Mouse (Mus musculus) embryonic facial prominence, embryonic 14.5 days (tissue): ENCODE measurements around the gene Ms4a6b. TPM values are rescaled to one million over a fixed set of nuclear protein-coding genes. Genes with fewer than 3 reads are reported as not detected.
"Not testable (repeated sequence)": the region's sequence is repeated elsewhere in the genome, so short reads cannot be mapped to it uniquely, and the experiment has no call there.

Experiments
- ATAC-seq: fragments of 200-750 bp; cut with Nextera tagmentation; 2 replicates; pipeline ENCODE4 v1.8.0; 2017; ENCODE audit warnings: low read depth, moderate number of reproducible peaks, moderate TSS enrichment
- DNase-seq: peaks from one replicate; pipeline ENCODE4 v3.0.0-alpha.2; 2015; ENCODE audit warnings: low spot score
- H3K27ac ChIP-seq: fragments of 300-500 bp; sonication (generic); replicated peaks from 2 replicates; pipeline ENCODE4 v1.5.1; 2014; ENCODE audit warnings: low read depth, mild to moderate bottlenecking, low read length, moderate library complexity
- H3K27me3 ChIP-seq: fragments of 300-500 bp; sonication (generic); replicated peaks from 2 replicates; pipeline ENCODE4 v1.6.1; 2014; ENCODE audit warnings: low read length; ENCODE audit not compliant: control insufficient read depth, insufficient read depth
- H3K36me3 ChIP-seq: fragments of 300-500 bp; sonication (generic); 2 replicates; pipeline ENCODE4 v1.6.1; 2014; ENCODE audit warnings: low read length, mixed read lengths; ENCODE audit not compliant: control insufficient read depth, insufficient read depth
- H3K4me1 ChIP-seq: fragments of 300-500 bp; sonication (generic); 2 replicates; pipeline ENCODE4 v1.6.1; 2014; ENCODE audit warnings: antibody characterized with exemption, low read length; ENCODE audit not compliant: control insufficient read depth, insufficient read depth
- H3K4me2 ChIP-seq: fragments of 300-500 bp; sonication (generic); 2 replicates; pipeline ENCODE4 v1.6.1; 2014; ENCODE audit warnings: low read depth, mild to moderate bottlenecking, low read length, moderate library complexity, mixed read lengths
- H3K4me3 ChIP-seq: fragments of 300-500 bp; sonication (generic); 2 replicates; pipeline ENCODE4 v1.5.1; 2014; ENCODE audit warnings: low read depth, mild to moderate bottlenecking, low read length
- H3K9ac ChIP-seq: fragments of 300-500 bp; sonication (generic); 2 replicates; pipeline ENCODE4 v1.6.1; 2014; ENCODE audit warnings: low read depth, mild to moderate bottlenecking, low read length, moderate library complexity, mixed read lengths
- H3K9me3 ChIP-seq: fragments of 300-500 bp; sonication (generic); 2 replicates; pipeline ENCODE4 v1.6.1; 2016; ENCODE audit warnings: low read length; ENCODE audit not compliant: control insufficient read depth
- WGBS: fragments of 180-500 bp; shearing (Covaris S2); extraction: QIAGEN DNeasy Blood & Tissue Kit; methylation state at CpG from one replicate; pipeline ENCODE4 v1.1.7; 2014; 5-methylcytosine and 5-hydroxymethylcytosine counted together
- polyA plus RNA-seq: library from polyadenylated mRNA; unstranded; fragments of >200 nt; fragmentation: Nextera tagmentation; extraction: Ambion mirVana; gene quantifications from 2 replicates; pipeline ENCODE4 v1.2.1, GENCODE M21; 2014

Ms4a6b gene
- polyA plus RNA-seq, 1 experiment from 2014 or later, result 12.2 TPM

- WGBS, result 84% methylated on average over 1 of the region's 1 CpGs
- peak; percentile 4 for DNase-seq
- not testable (repeated sequence) for H3K4me2 ChIP-seq, H3K36me3 ChIP-seq, H3K4me1 ChIP-seq, H3K4me3 ChIP-seq, H3K9ac ChIP-seq, ATAC-seq, H3K27ac ChIP-seq, H3K27me3 ChIP-seq, H3K9me3 ChIP-seq
Observed at GRCm38 (mm10) chr19:11540166-11540821, 24.0 kb downstream of the Ms4a6b start.

GRCm38 (mm10) chr19:11544383-11544782 is 28.1 kb downstream of the Ms4a6b start:
- not testable (repeated sequence) for H3K36me3 ChIP-seq, H3K9ac ChIP-seq, H3K4me1 ChIP-seq, H3K4me2 ChIP-seq, H3K4me3 ChIP-seq, H3K9me3 ChIP-seq, DNase-seq, H3K27ac ChIP-seq, ATAC-seq, H3K27me3 ChIP-seq
- WGBS, result 83% methylated on average over 2 of the region's 2 CpGs

- Histone ChIP-seq H3K9ac (no peak overlapping the region), H3K4me1 (no peaks in the 10 kb centered on the region), H3K4me3 (no peak overlapping the region), H3K9me3 (no peaks in the 10 kb centered on the region), H3K27ac (no peak overlapping the region), H3K36me3 (no peaks in the 10 kb centered on the region), H3K27me3 (no peaks in the 10 kb centered on the region), H3K4me2 (no peak overlapping the region)
- DNase-seq (no peak), ATAC-seq (no peak)
Observed at GRCm38 (mm10) chr19:11547911-11548310, 31.6 kb downstream of the Ms4a6b start.

- Histone ChIP-seq H3K4me3 (no peak overlapping the region), H3K9me3 (no peaks in the 10 kb centered on the region), H3K27me3 (no peaks in the 10 kb centered on the region), H3K4me1 (no peaks in the 10 kb centered on the region), H3K9ac (no peak overlapping the region), H3K4me2 (no peak overlapping the region), H3K27ac (no peak overlapping the region), H3K36me3 (no peaks in the 10 kb centered on the region)
- ATAC-seq (no peak), DNase-seq (no peak)
- WGBS, result 88% methylated on average over 5 of the region's 5 CpGs
Observed at GRCm38 (mm10) chr19:11554726-11555125, 38.4 kb downstream of the Ms4a6b start.

DNA sequence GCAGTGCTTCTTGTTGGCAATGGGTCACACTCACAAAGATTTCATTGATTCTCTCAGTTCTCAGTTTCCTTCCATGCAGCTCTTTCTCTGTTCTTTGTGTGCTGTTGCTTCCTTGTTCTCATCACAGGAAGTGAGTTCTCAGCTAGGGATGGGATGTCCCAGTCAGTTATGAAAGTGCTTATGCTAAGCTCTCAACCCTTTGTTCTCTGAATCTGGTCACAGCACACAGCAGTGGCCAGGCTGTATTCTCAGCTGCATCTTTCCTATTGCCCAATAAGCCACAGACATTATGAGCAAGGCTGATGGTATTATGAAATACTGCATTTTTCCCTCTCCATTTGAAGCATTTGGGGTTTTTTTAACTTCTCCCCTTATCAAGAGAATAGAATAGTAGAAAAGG is 43.2 kb downstream of the Ms4a6b start:
- not testable (repeated sequence) for H3K27me3 ChIP-seq, H3K4me1 ChIP-seq, H3K9me3 ChIP-seq, H3K4me2 ChIP-seq, H3K27ac ChIP-seq, H3K4me3 ChIP-seq, ATAC-seq, DNase-seq, H3K9ac ChIP-seq, H3K36me3 ChIP-seq

GRCm38 (mm10) chr19:11574965-11575364 is 58.7 kb downstream of the Ms4a6b start:
- Histone ChIP-seq H3K9me3 (no peaks in the 10 kb centered on the region), H3K36me3 (no peaks in the 10 kb centered on the region), H3K4me3 (no peak overlapping the region), H3K9ac (no peak overlapping the region), H3K4me1 (no peaks in the 10 kb centered on the region), H3K27me3 (no peaks in the 10 kb centered on the region), H3K27ac (no peak overlapping the region), H3K4me2 (no peak overlapping the region)
- ATAC-seq (no peak), DNase-seq (no peak)
- WGBS, result 86% methylated on average over 8 of the region's 8 CpGs

Other genes starting within 250 kb of the Ms4a6b start
- not detected in 2 replicates for gene Ms4a5, start 232.6 kb upstream of the Ms4a6b start, polyA plus RNA-seq
- 0.08 and 0.37 TPM in 2 replicates for gene Ms4a14, start 202.1 kb upstream of the Ms4a6b start, polyA plus RNA-seq
- gene Ms4a7, start 180.4 kb upstream of the Ms4a6b start, polyA plus RNA-seq, result 11.1 and 11.4 TPM in 2 replicates
- 5.2 and 7.1 TPM in 2 replicates for gene Ms4a4a, start 141.0 kb upstream of the Ms4a6b start, polyA plus RNA-seq
- 0.62 and 1.3 TPM in 2 replicates for gene Ms4a4c, start 111.7 kb upstream of the Ms4a6b start, polyA plus RNA-seq
- 0.14 and 0.17 TPM in 2 replicates for gene Ms4a4b, start 73.0 kb upstream of the Ms4a6b start, polyA plus RNA-seq
- 8.3 and 11.8 TPM in 2 replicates for gene Ms4a6c, start 47.1 kb upstream of the Ms4a6b start, polyA plus RNA-seq
- not detected in 2 replicates for gene Gm8369, start 30.6 kb upstream of the Ms4a6b start, polyA plus RNA-seq
- gene Ms4a4d, start 20.3 kb downstream of the Ms4a6b start, polyA plus RNA-seq, result 1.1 and 1.5 TPM in 2 replicates
- 7.4 and 9.3 TPM in 2 replicates for gene Ms4a6d, start 88.3 kb downstream of the Ms4a6b start, polyA plus RNA-seq
- gene Ms4a2, start 107.2 kb downstream of the Ms4a6b start, polyA plus RNA-seq, result 0.94 and 1.6 TPM in 2 replicates
- gene Ms4a3, start 124.3 kb downstream of the Ms4a6b start, polyA plus RNA-seq, result 0.36 TPM in 1 of 2 replicates, not detected in the other
- gene Oosp2, start 144.0 kb downstream of the Ms4a6b start, polyA plus RNA-seq, result not detected in 2 replicates
- not detected in 2 replicates for gene Oosp1, start 174.6 kb downstream of the Ms4a6b start, polyA plus RNA-seq
- gene Oosp3, start 180.5 kb downstream of the Ms4a6b start, polyA plus RNA-seq, result not detected in 2 replicates
- not detected in 2 replicates for gene Gif, start 231.0 kb downstream of the Ms4a6b start, polyA plus RNA-seq